Mouse (Mus musculus) c-Kit-positive CD71-positive TER-119-positive erythroid progenitor cells, embryonic 14.5 days (primary cell): ENCODE measurements around the gene Zfp322a.
A peak's percentile ranks its signal among the peaks of the same experiment; 100 is the strongest.
"Not testable (repeated sequence)": the region's sequence is repeated elsewhere in the genome, so short reads cannot be mapped to it uniquely, and the experiment has no call there.

Experiments
- DNase-seq: peaks from one replicate; pipeline ENCODE4 v3.0.0-alpha.2; 2013; ENCODE audit warnings: low spot score

The Zfp322a gene

GRCm38 (mm10) chr13:23368583-23369420 lies at the start of gene Zfp322a:
TSS of gene Zfp322a (minus strand) at chr13:23369208.
- DNase-seq: peak; percentile 96

GRCm38 (mm10) chr13:23412630-23413521 lies 43.9 kb upstream of the Zfp322a start:
- DNase-seq: peak; percentile 89

DNA sequence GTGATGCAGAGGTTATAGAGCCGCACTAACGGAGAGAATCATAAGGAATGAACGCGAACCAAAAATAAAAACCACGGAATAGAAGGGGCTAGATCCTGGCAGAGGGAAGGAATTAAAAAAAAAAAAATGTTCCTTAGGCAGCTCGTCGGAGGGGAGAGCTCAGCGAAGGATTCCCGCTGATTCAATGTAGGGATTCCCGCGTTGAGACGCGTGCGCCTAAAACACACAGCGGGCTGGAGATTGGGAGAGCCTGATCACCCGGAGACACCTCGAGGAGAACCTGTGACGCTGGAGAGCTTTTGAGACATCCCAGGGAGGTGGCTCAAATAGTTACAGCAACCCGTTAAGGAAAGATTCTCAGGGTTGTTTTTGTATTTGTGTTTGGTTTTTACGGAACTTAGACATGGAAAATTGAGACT lies 43.2 kb upstream of the Zfp322a start:
- no peak for DNase-seq

- DNase-seq: peak; percentile 94
These were observed 42.6 kb upstream of the Zfp322a start for GRCm38 (mm10) chr13:23411311-23412210.

- no peak for DNase-seq
These were observed 41.6 kb upstream of the Zfp322a start for GRCm38 (mm10) chr13:23410632-23411031.

GRCm38 (mm10) chr13:23402626-23403025 lies 33.6 kb upstream of the Zfp322a start:
- peak; percentile 76 for DNase-seq

- DNase-seq: peak; percentile 100
These were observed 32.9 kb upstream of the Zfp322a start for GRCm38 (mm10) chr13:23401683-23402527.

- DNase-seq: peak; percentile 90
These were observed 32.0 kb upstream of the Zfp322a start for GRCm38 (mm10) chr13:23400771-23401682.

GRCm38 (mm10) chr13:23396913-23397312 lies 27.9 kb upstream of the Zfp322a start:
- DNase-seq: peak; percentile 66

- no peak for DNase-seq
These were observed 27.3 kb upstream of the Zfp322a start for GRCm38 (mm10) chr13:23396246-23396703.

- no peak for DNase-seq
These were observed 26.6 kb upstream of the Zfp322a start for GRCm38 (mm10) chr13:23395301-23396245.

DNA sequence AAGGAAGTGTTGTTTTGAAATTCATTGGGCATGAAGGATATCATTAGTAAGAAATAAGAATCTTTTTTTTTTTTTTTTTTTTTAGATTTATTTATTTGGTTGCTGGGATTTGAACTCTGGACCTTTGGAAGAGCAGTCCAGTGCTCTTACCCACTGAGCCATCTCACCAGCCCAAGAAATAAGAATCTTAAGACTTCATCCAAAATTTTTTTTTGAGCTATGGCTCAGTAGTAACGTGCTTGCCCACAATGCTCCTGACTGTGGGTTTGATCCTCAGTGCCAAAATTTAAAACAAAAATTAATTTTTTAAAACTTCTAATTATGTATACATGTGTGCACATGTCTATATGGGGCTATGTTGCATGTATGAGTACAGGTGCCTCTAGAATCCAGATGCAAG lies 18.5 kb upstream of the Zfp322a start:
- no peak for DNase-seq

DNA sequence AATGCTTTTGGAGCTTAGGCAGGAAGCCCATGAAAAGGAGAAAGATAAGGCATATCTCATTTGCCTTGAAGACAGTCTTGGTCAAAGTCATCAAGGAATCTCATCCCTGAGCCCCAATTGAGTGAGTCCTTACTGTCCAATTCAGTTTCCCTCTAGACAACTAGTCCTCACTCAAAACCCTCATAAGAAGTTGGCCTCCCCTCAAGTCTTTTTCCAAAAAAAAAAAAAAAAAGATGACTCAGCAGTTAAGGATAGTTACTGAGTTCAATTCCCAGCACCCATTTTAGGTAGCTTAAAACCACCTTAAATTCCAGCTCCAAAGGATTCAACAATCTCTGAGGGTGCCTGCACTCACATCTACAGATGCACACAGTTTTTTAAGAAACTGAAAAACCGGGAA lies 14.1 kb upstream of the Zfp322a start:
- DNase-seq: no peak

GRCm38 (mm10) chr13:23372433-23372832 lies 3.4 kb upstream of the Zfp322a start:
- no peak for DNase-seq

- no peak for DNase-seq
These were observed 1.1 kb upstream of the Zfp322a start for GRCm38 (mm10) chr13:23370075-23370474.

DNA sequence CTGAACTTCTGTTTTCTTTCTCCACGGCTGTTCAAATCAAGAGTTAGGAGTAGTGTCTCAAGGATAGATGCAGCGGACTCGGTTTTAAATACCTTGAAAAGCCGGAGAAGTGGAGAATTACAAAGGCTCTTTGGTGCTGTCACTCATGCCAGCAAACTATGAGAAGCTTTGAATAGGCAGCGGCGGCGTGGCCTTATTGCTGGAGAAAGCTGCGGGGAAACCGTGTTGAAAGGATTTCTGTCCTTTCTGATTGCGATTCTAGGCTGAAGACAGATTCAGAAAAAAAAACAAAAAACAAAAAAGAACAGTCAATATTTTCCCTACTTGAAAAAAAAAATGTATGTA lies 385 bp upstream of the Zfp322a start:
- no peak for DNase-seq

GRCm38 (mm10) chr13:23361536-23361935 lies 7.5 kb downstream of the Zfp322a start:
- no peak for DNase-seq

DNA sequence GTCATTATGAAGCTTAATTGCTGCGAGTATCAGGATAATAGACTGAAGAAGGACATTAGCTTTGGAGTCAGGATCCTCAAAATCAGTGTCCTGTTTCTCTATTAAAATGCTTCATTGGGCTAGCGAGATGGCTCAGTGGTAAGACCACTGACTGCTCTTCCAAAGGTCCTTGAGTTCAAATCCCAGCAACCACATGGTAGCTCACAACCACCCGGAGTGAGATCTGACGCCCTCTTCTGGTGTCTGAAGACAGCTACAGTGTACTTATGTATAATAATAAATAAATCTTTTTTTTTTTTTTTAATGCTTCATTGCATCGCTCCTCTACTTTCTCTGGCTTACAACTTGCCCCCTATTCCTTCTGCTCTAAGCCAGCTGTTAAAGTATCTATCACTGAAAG lies 14.5 kb downstream of the Zfp322a start:
- DNase-seq: not testable (repeated sequence)
